Mouse (Mus musculus) neural tube, embryonic 13.5 days (tissue): ENCODE data around the gene Rgs2. TPM values are rescaled to one million over a fixed set of nuclear protein-coding genes. Genes with fewer than 3 reads are reported as not detected.

ENCODE experiments used
- ATAC-seq: fragments of 200-750 bp; cut with Nextera tagmentation; 2 replicates; pipeline ENCODE4 v1.8.0; 2017; ENCODE audit warnings: low read depth, mild to moderate bottlenecking, moderate TSS enrichment, moderate library complexity
- H3K27ac ChIP-seq: fragments of 300-500 bp; sonication (generic); replicated peaks from 2 replicates; pipeline ENCODE4 v1.5.1; 2015; ENCODE audit warnings: moderate library complexity, mild to moderate bottlenecking, inconsistent platforms
- H3K27me3 ChIP-seq: fragments of 300-500 bp; sonication (generic); 2 replicates; pipeline ENCODE4 v1.6.1; 2015; ENCODE audit warnings: mild to moderate bottlenecking, inconsistent platforms
- H3K36me3 ChIP-seq: fragments of 300-500 bp; sonication (generic); 2 replicates; pipeline ENCODE4 v1.6.1; 2015; ENCODE audit warnings: mild to moderate bottlenecking, inconsistent platforms
- H3K4me1 ChIP-seq: fragments of 300-500 bp; sonication (generic); replicated peaks from 2 replicates; pipeline ENCODE4 v1.6.1; 2015; ENCODE audit warnings: inconsistent platforms
- H3K4me2 ChIP-seq: fragments of 300-500 bp; sonication (generic); 2 replicates; pipeline ENCODE4 v1.6.1; 2015; ENCODE audit warnings: inconsistent platforms, mild to moderate bottlenecking, moderate library complexity
- H3K4me3 ChIP-seq: fragments of 300-500 bp; sonication (generic); 2 replicates; pipeline ENCODE4 v1.5.1; 2015; ENCODE audit warnings: mild to moderate bottlenecking, inconsistent platforms
- H3K9ac ChIP-seq: fragments of 300-500 bp; sonication (generic); 2 replicates; pipeline ENCODE4 v1.6.1; 2015; ENCODE audit warnings: moderate library complexity, mild to moderate bottlenecking, inconsistent platforms
- H3K9me3 ChIP-seq: fragments of 300-500 bp; sonication (generic); 2 replicates; pipeline ENCODE4 v1.6.1; 2016; ENCODE audit warnings: inconsistent platforms
- WGBS: fragments of 180-500 bp; shearing (Covaris S2); methylation state at CpG from one replicate; pipeline ENCODE4 v1.1.7; 2015; 5-methylcytosine and 5-hydroxymethylcytosine counted together
- polyA plus RNA-seq: library from polyadenylated mRNA; unstranded; fragments of >200 nt; fragmentation: Nextera tagmentation; extraction: Ambion mirVana; gene quantifications from 2 replicates; pipeline ENCODE4 v1.2.1, GENCODE M21; 2015

Gene Rgs2
- polyA plus RNA-seq, 1 experiment from 2014 or later = 114 TPM

- ATAC-seq = no peak
Measured at GRCm38 (mm10) chr1:143982085-143982764, 21.7 kb downstream of the Rgs2 start.

GRCm38 (mm10) chr1:143980811-143981210 is 23.1 kb downstream of the Rgs2 start:
- Histone ChIP-seq H3K27ac (no peak overlapping the region), H3K4me2 (no peak overlapping the region), H3K36me3 (no peaks in the 10 kb centered on the region), H3K4me3 (no peak overlapping the region), H3K4me1 (peaks cover 4% of the 10 kb centered on the region; the same call in 1 of the 2 replicates), H3K27me3 (no peaks in the 10 kb centered on the region), H3K9me3 (no peaks in the 10 kb centered on the region), H3K9ac (no peak overlapping the region)
- no peak for ATAC-seq

More at GRCm38 (mm10) chr1:143982085-143982764, 21.7 kb downstream of the Rgs2 start:
- 55% methylated on average over 2 of the region's 2 CpGs for WGBS
- Histone ChIP-seq H3K36me3 (no peaks in the 10 kb centered on the region), H3K9me3 (no peaks in the 10 kb centered on the region), H3K27me3 (no peaks in the 10 kb centered on the region), H3K4me1 (peaks cover 4% of the 10 kb centered on the region; the same call in 1 of the 2 replicates), H3K4me3 (no peak overlapping the region), H3K9ac (no peak overlapping the region), H3K4me2 (no peak overlapping the region), H3K27ac (no peak overlapping the region)

- H3K4me1 ChIP-seq = no peaks in the 10 kb centered on the region
- H3K4me2 ChIP-seq = no peak overlapping the region
- 91% methylated on average over 2 of the region's 2 CpGs for WGBS
- H3K9ac ChIP-seq = no peak overlapping the region
- no peak for ATAC-seq
- no peak overlapping the region for H3K27ac ChIP-seq
- no peaks in the 10 kb centered on the region for H3K36me3 ChIP-seq
- no peaks in the 10 kb centered on the region for H3K9me3 ChIP-seq
- no peaks in the 10 kb centered on the region for H3K27me3 ChIP-seq
- H3K4me3 ChIP-seq = no peak overlapping the region
Measured at GRCm38 (mm10) chr1:143974637-143975036, 29.3 kb downstream of the Rgs2 start.

GRCm38 (mm10) chr1:143962301-143962700 is 41.7 kb downstream of the Rgs2 start:
- WGBS = 89% methylated on average over 3 of the region's 3 CpGs
- Histone ChIP-seq H3K9me3 (no peaks in the 10 kb centered on the region), H3K9ac (no peak overlapping the region), H3K4me1 (no peaks in the 10 kb centered on the region), H3K36me3 (no peaks in the 10 kb centered on the region), H3K27me3 (no peaks in the 10 kb centered on the region), H3K4me2 (no peak overlapping the region), H3K27ac (no peak overlapping the region), H3K4me3 (no peak overlapping the region)
- no peak for ATAC-seq

- H3K9ac ChIP-seq = no peak overlapping the region
- no peaks in the 10 kb centered on the region for H3K9me3 ChIP-seq
- H3K4me2 ChIP-seq = no peak overlapping the region
- WGBS = 85% methylated on average over 2 of the region's 2 CpGs
- H3K4me3 ChIP-seq = no peak overlapping the region
- H3K27ac ChIP-seq = no peak overlapping the region
- ATAC-seq = no peak
- H3K4me1 ChIP-seq = no peaks in the 10 kb centered on the region
- H3K36me3 ChIP-seq = no peaks in the 10 kb centered on the region
- no peaks in the 10 kb centered on the region for H3K27me3 ChIP-seq
Measured at GRCm38 (mm10) chr1:143960340-143960739, 43.6 kb downstream of the Rgs2 start.

GRCm38 (mm10) chr1:143956090-143956489 is 47.9 kb downstream of the Rgs2 start:
- 85% methylated on average over 1 of the region's 1 CpGs for WGBS
- H3K4me1 ChIP-seq = no peaks in the 10 kb centered on the region
- no peak overlapping the region for H3K9ac ChIP-seq
- H3K9me3 ChIP-seq = no peaks in the 10 kb centered on the region
- no peak for ATAC-seq
- H3K4me3 ChIP-seq = no peak overlapping the region
- H3K27ac ChIP-seq = no peak overlapping the region
- no peaks in the 10 kb centered on the region for H3K27me3 ChIP-seq
- H3K36me3 ChIP-seq = no peaks in the 10 kb centered on the region
- no peak overlapping the region for H3K4me2 ChIP-seq

GRCm38 (mm10) chr1:143952841-143953240 is 51.1 kb downstream of the Rgs2 start:
- Histone ChIP-seq H3K9me3 (no peaks in the 10 kb centered on the region), H3K9ac (no peak overlapping the region), H3K4me2 (no peak overlapping the region), H3K27ac (no peak overlapping the region), H3K4me3 (no peak overlapping the region), H3K4me1 (no peaks in the 10 kb centered on the region), H3K27me3 (no peaks in the 10 kb centered on the region), H3K36me3 (no peaks in the 10 kb centered on the region)
- WGBS = 89% methylated on average over 2 of the region's 2 CpGs
- no peak for ATAC-seq

Other genes with a start within 250 kb of the Rgs2 start
- gene Trove2, start 227.1 kb downstream of the Rgs2 start, polyA plus RNA-seq = 29.7 and 33.5 TPM in 2 replicates
- 68.3 and 86.5 TPM in 2 replicates for gene Uchl5, start 226.9 kb downstream of the Rgs2 start, polyA plus RNA-seq
- gene Rgs13, start 173.2 kb upstream of the Rgs2 start, polyA plus RNA-seq = 0.13 and 0.19 TPM in 2 replicates
- gene Rgs1, start 245.1 kb upstream of the Rgs2 start, polyA plus RNA-seq = not detected in 2 replicates